Comparison of ENCODE assay signal across 8 mouse cellular contexts in the genomic region with DNA sequence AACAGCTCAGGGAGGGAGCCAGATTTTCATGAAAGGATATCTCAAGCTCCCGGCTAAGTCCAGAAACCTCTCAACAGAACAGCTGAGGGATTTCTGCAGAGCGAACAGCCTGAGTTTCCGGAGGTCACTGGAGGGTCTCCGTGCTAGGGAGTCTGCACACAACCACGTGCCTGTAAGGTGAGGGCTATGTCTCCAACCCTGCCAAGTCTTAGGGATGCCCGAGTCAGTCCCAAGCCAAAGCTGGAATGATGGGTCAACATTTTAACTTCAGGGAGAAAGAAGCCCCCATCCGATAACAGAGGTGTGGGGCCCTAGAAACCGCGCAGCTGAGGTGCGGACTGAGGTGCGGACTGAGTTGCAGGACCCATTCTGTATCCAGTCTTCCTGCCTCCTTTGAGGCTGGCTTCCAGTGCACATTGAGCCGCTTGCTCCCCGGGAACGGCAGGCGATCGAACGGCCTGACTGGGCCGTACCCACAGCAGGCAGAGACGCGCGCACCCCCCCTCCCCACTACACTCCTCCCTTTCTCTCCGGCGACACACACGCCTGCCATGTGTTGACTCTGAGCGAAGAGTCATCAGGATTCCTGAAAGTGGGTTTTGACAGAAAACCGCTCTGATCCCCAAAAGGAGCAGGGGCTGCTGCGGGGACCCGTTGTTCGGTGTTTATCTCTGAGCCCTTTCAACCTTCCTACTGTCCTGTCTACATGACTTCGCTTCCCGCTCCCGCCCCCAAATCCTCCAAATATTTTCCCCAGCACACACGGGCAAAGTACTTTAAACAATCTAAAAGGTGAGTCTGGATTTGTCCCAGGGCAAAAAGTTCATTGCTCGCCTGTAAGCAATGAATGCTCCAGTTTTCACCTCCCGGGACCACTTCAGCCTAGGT. TPM values are rescaled to one million over a fixed set of nuclear protein-coding genes. Genes with fewer than 3 reads are reported as not detected.
DNase-seq lines count a peak whose midpoint lies in the region; ATAC-seq and TF ChIP-seq lines count a peak whose summit lies in the region.

No protein-coding gene starts in this region.

- no peak for TF ChIP-seq EP300 in ES-Bruce4 (IDR thresholded peaks at IDR 0.05; ENCODE audit: insufficient read depth, low read depth, low read length)

- no peaks in the 10 kb centered on the region for H3K36me3 ChIP-seq in ES-Bruce4 (ENCODE audit: control insufficient read depth, insufficient read depth, low read length, poor library complexity, severe bottlenecking)
- no peaks in the 10 kb centered on the region for H3K36me3 ChIP-seq in embryonic facial prominence, embryonic 14.5 days (ENCODE audit: control insufficient read depth, insufficient read depth, low read length)
- no peaks in the 10 kb centered on the region for H3K36me3 ChIP-seq in hindbrain, embryonic 16.5 days (ENCODE audit: control insufficient read depth, insufficient read depth, low read length)
- H3K36me3 ChIP-seq in liver, embryonic 15.5 days (replicated peaks): no peaks in the 10 kb centered on the region
- no peaks in the 10 kb centered on the region for H3K36me3 ChIP-seq in small intestine, adult 2 months (ENCODE audit: control insufficient read depth, insufficient read depth, low read length)

- H3K4me1 ChIP-seq in cerebellum, adult 2 months (ENCODE audit: control insufficient read depth, insufficient read depth, low read length): no peaks in the 10 kb centered on the region
- H3K4me1 ChIP-seq in ES-Bruce4 (ENCODE audit: control insufficient read depth, insufficient read depth, low read length): no peaks in the 10 kb centered on the region
- H3K4me1 ChIP-seq in embryonic facial prominence, embryonic 14.5 days (ENCODE audit: control insufficient read depth, insufficient read depth, low read length): peaks cover 7% of the 10 kb centered on the region; the same call in 1 of the 2 replicates
- peaks cover 3% of the 10 kb centered on the region; the same call in 1 of the 2 replicates for H3K4me1 ChIP-seq in hindbrain, embryonic 16.5 days (ENCODE audit: control insufficient read depth, insufficient read depth, low read depth, low read length)
- no peaks in the 10 kb centered on the region for H3K4me1 ChIP-seq in liver, embryonic 15.5 days (replicated peaks)
- peaks cover 2% of the 10 kb centered on the region; the same call in 1 of the 2 replicates for H3K4me1 ChIP-seq in small intestine, adult 2 months (ENCODE audit: control insufficient read depth, insufficient read depth, insufficient read length, low read length)

- TF ChIP-seq CTCF in cerebellum, adult 2 months (IDR thresholded peaks at IDR 0.05; ENCODE audit: borderline replicate concordance, insufficient read depth, low read depth, low read length): no peak
- no peak for TF ChIP-seq CTCF in ES-Bruce4 (IDR thresholded peaks at IDR 0.05; ENCODE audit: low read depth, low read length)
- TF ChIP-seq CTCF in small intestine, adult 2 months (IDR thresholded peaks at IDR 0.05; ENCODE audit: extremely low read depth, insufficient read length, insufficient replicate concordance, low read depth, low read length): no peak

- peak overlapping the region; percentile 62 for H3K4me2 ChIP-seq in embryonic facial prominence, embryonic 14.5 days (ENCODE audit: low read depth, low read length)
- H3K4me2 ChIP-seq in hindbrain, embryonic 16.5 days (ENCODE audit: low read length): peak overlapping the region; percentile 79
- H3K4me2 ChIP-seq in liver, embryonic 15.5 days: peak overlapping the region; percentile 56

- H3K4me3 ChIP-seq in cerebellum, adult 2 months (replicated peaks; ENCODE audit: insufficient read depth, low read depth, low read length): peak overlapping the region; percentile 71
- H3K4me3 ChIP-seq in ES-Bruce4 (ENCODE audit: low read depth, low read length): peak overlapping the region; percentile 67
- peak overlapping the region; percentile 54 for H3K4me3 ChIP-seq in embryonic facial prominence, embryonic 14.5 days (ENCODE audit: low read depth, low read length)
- H3K4me3 ChIP-seq in hindbrain, embryonic 16.5 days (ENCODE audit: low read length): peak overlapping the region; percentile 58
- peak overlapping the region; percentile 51 for H3K4me3 ChIP-seq in liver, embryonic 15.5 days (replicated peaks)
- peak overlapping the region; percentile 63 for H3K4me3 ChIP-seq in small intestine, adult 2 months (ENCODE audit: low read depth, low read length)

- TF ChIP-seq POLR2A in cerebellum, adult 2 months (IDR thresholded peaks at IDR 0.05; ENCODE audit: borderline replicate concordance, insufficient read depth, low read length): no peak
- TF ChIP-seq POLR2A in ES-Bruce4 (IDR thresholded peaks at IDR 0.05; ENCODE audit: insufficient read depth, low read length): no peak
- no peak for TF ChIP-seq POLR2A in small intestine, adult 2 months (IDR thresholded peaks at IDR 0.05; ENCODE audit: low read depth, low read length)

- ATAC-seq in cerebellum, adult (ENCODE audit: insufficient number of reproducible peaks, low FRiP score, low TSS enrichment): no peak
- ATAC-seq in embryonic facial prominence, embryonic 14.5 days (ENCODE audit: low read depth): no peak
- no peak for ATAC-seq in hindbrain, embryonic 16.5 days
- ATAC-seq in liver, embryonic 15.5 days (ENCODE audit: insufficient read depth): no peak

- DNase-seq in cerebellum, adult 2 months: peak; percentile 9 to 23
- peak; percentile 24 for DNase-seq in embryonic facial prominence, embryonic 14.5 days (ENCODE audit: low spot score)
- no peak for DNase-seq in MN1 (ENCODE audit: low spot score)

- 9% methylated on average over 33 of the region's 35 CpGs for WGBS in cerebellum, adult 2 months
- WGBS in embryonic facial prominence, embryonic 14.5 days: 20% methylated on average over 27 of the region's 35 CpGs
- 23% methylated on average over 34 of the region's 35 CpGs for WGBS in hindbrain, embryonic 16.5 days
- 22% methylated on average over 34 of the region's 35 CpGs for WGBS in liver, embryonic 15.5 days (ENCODE audit: insufficient replicate concordance)
- 27% methylated on average over 35 of the region's 35 CpGs for WGBS in small intestine, adult 2 months

- no peaks in the 10 kb centered on the region for H3K9me3 ChIP-seq in ES-Bruce4 (replicated peaks; ENCODE audit: control insufficient read depth, insufficient read depth, low read length, poor library complexity, severe bottlenecking)
- no peaks in the 10 kb centered on the region for H3K9me3 ChIP-seq in embryonic facial prominence, embryonic 14.5 days (ENCODE audit: control insufficient read depth, low read length)
- no peaks in the 10 kb centered on the region for H3K9me3 ChIP-seq in hindbrain, embryonic 16.5 days (ENCODE audit: control insufficient read depth, low read length)
- no peaks in the 10 kb centered on the region for H3K9me3 ChIP-seq in liver, embryonic 15.5 days (replicated peaks)

- H3K27ac ChIP-seq in cerebellum, adult 2 months (ENCODE audit: insufficient read depth, low read length): no peak overlapping the region
- H3K27ac ChIP-seq in ES-Bruce4 (ENCODE audit: insufficient read depth, low read length): no peak overlapping the region
- H3K27ac ChIP-seq in embryonic facial prominence, embryonic 14.5 days (replicated peaks; ENCODE audit: low read depth, low read length): 0 out of 2 replicates have a peak overlapping the region, but pooled peaks have one; percentile 94
- H3K27ac ChIP-seq in hindbrain, embryonic 16.5 days (ENCODE audit: low read depth, low read length): no peak overlapping the region
- H3K27ac ChIP-seq in liver, embryonic 15.5 days (replicated peaks): no peak overlapping the region
- H3K27ac ChIP-seq in small intestine, adult 2 months (ENCODE audit: insufficient read depth, low read depth, low read length): no peak overlapping the region

- H3K27me3 ChIP-seq in cerebellum, adult 2 months (ENCODE audit: control insufficient read depth, insufficient read depth, low read length): no peaks in the 10 kb centered on the region
- peaks cover 5% of the 10 kb centered on the region; the same call in 1 of the 2 replicates for H3K27me3 ChIP-seq in ES-Bruce4 (ENCODE audit: control insufficient read depth, insufficient read depth, low read length, poor library complexity, severe bottlenecking)
- H3K27me3 ChIP-seq in embryonic facial prominence, embryonic 14.5 days (replicated peaks; ENCODE audit: control insufficient read depth, insufficient read depth, low read length): peaks cover 46% of the 10 kb centered on the region
- H3K27me3 ChIP-seq in hindbrain, embryonic 16.5 days (replicated peaks; ENCODE audit: control insufficient read depth, insufficient read depth, low read length): peaks cover 29% of the 10 kb centered on the region
- H3K27me3 ChIP-seq in liver, embryonic 15.5 days: peaks cover 66% of the 10 kb centered on the region
- no peaks in the 10 kb centered on the region; the same call in 1 of the 2 replicates for H3K27me3 ChIP-seq in small intestine, adult 2 months (ENCODE audit: control insufficient read depth, insufficient read depth, low read length)

- peak overlapping the region; percentile 43 for H3K9ac ChIP-seq in ES-Bruce4 (ENCODE audit: low read depth, poor library complexity, severe bottlenecking)
- peak overlapping the region; percentile 69 for H3K9ac ChIP-seq in embryonic facial prominence, embryonic 14.5 days (ENCODE audit: low read depth, low read length)
- peak overlapping the region; percentile 75 for H3K9ac ChIP-seq in hindbrain, embryonic 16.5 days (ENCODE audit: low read depth, low read length)
- no peak overlapping the region for H3K9ac ChIP-seq in liver, embryonic 15.5 days

RNA-seq across cellular contexts. Expression of a gene that starts 1.2 kb away (rescaled TPM):
- 12.3 and 12.8 TPM in 2 replicates for polyA plus RNA-seq in cerebellum, adult 2 months (2012; rRNA removed)
- polyA plus RNA-seq in ES-Bruce4 (2011; ENCODE audit: insufficient read depth, insufficient read length, low read depth, missing spikeins): 12.1 and 14.2 TPM in 2 replicates
- polyA plus RNA-seq in embryonic facial prominence, embryonic 14.5 days (2014; fragmentation: Nextera tagmentation; extraction: Ambion mirVana): 34.7 and 38.2 TPM in 2 replicates
- 23.4 and 41.9 TPM in 2 replicates for polyA plus RNA-seq in hindbrain, embryonic 16.5 days (2015; fragmentation: Nextera tagmentation; extraction: Ambion mirVana)
- polyA plus RNA-seq in liver, embryonic 15.5 days (2015; fragmentation: Nextera tagmentation; extraction: Ambion mirVana): 8.4 and 9.4 TPM in 2 replicates
- polyA plus RNA-seq in small intestine, adult 2 months (2012; rRNA removed): 1.7 and 1.9 TPM in 2 replicates
